Mouse (Mus musculus) midbrain, embryonic 14.5 days (tissue): ENCODE results near the gene Cd9. TPM values are rescaled to one million over a fixed set of nuclear protein-coding genes. Genes with fewer than 3 reads are reported as not detected.
"Not testable (repeated sequence)": the region's sequence is repeated elsewhere in the genome, so short reads cannot be mapped to it uniquely, and the experiment has no call there.

Source experiments
- ATAC-seq: fragments of 200-750 bp; cut with Nextera tagmentation; 2 replicates; pipeline ENCODE4 v1.8.0; 2017; ENCODE audit warnings: moderate number of reproducible peaks, moderate library complexity; ENCODE audit not compliant: low FRiP score, low TSS enrichment
- DNase-seq: peaks from one replicate; pipeline ENCODE4 v3.0.0-alpha.2; 2015
- H3K27ac ChIP-seq: fragments of 300-500 bp; sonication (generic); replicated peaks from 2 replicates; pipeline ENCODE4 v1.5.1; 2014; ENCODE audit warnings: mild to moderate bottlenecking, low read depth, low read length, moderate library complexity
- H3K27me3 ChIP-seq: fragments of 300-500 bp; sonication (generic); 2 replicates; pipeline ENCODE4 v1.6.1; 2014; ENCODE audit warnings: low read length, control low read depth, mixed read lengths; ENCODE audit not compliant: control insufficient read depth, insufficient read depth
- H3K36me3 ChIP-seq: fragments of 300-500 bp; sonication (generic); 2 replicates; pipeline ENCODE4 v1.6.1; 2014; ENCODE audit warnings: low read length, control low read depth; ENCODE audit not compliant: control insufficient read depth, insufficient read depth
- H3K4me1 ChIP-seq: fragments of 300-500 bp; sonication (generic); 2 replicates; pipeline ENCODE4 v1.6.1; 2014; ENCODE audit warnings: mild to moderate bottlenecking, antibody characterized with exemption, low read length, control low read depth; ENCODE audit not compliant: control insufficient read depth, insufficient read depth
- H3K4me2 ChIP-seq: fragments of 300-500 bp; sonication (generic); 2 replicates; pipeline ENCODE4 v1.6.1; 2014; ENCODE audit warnings: mild to moderate bottlenecking, low read length, moderate library complexity
- H3K4me3 ChIP-seq: fragments of 300-500 bp; sonication (generic); replicated peaks from 2 replicates; pipeline ENCODE4 v1.5.1; 2014; ENCODE audit warnings: low read depth, low read length
- H3K9ac ChIP-seq: fragments of 300-500 bp; sonication (generic); replicated peaks from 2 replicates; pipeline ENCODE4 v1.6.1; 2014; ENCODE audit warnings: mild to moderate bottlenecking, low read length, moderate library complexity
- H3K9me3 ChIP-seq: fragments of 300-500 bp; sonication (generic); 2 replicates; pipeline ENCODE4 v1.6.1; 2016; ENCODE audit warnings: low read length, control low read depth, mixed read lengths; ENCODE audit not compliant: control insufficient read depth
- WGBS: fragments of 180-500 bp; shearing (Covaris S2); extraction: QIAGEN DNeasy Blood & Tissue Kit; methylation state at CpG from one replicate; pipeline ENCODE4 v1.1.7; 2014; 5-methylcytosine and 5-hydroxymethylcytosine counted together
- polyA plus RNA-seq: library from polyadenylated mRNA; unstranded; fragments of >200 nt; fragmentation: Nextera tagmentation; extraction: Ambion mirVana; gene quantifications from 2 replicates; pipeline ENCODE4 v1.2.1, GENCODE M21; 2014

The Cd9 gene
- polyA plus RNA-seq, 1 experiment from 2014 or later: 59.8 TPM

DNA sequence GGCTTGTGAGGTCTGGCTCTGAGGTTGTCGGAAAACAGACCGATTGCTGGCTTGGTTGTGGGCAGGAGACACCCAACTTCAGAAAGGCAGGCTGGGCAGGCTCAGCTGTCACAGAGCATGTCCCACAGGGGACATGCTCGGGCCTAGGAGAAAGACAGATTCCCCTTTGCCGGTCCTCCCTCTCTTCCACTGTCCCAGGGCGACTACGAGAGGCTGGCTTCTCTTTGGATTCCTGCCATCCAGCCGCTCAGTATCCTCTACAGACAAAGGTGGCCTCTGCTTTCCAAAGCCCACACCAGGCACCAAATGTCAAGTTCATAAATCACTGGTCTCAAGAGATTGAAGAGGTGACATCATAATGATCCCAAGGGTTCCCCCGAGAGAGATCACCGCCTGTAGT is 2.6 kb downstream of the Cd9 start:
- Histone ChIP-seq H3K27me3 (peaks cover 15% of the 10 kb centered on the region), H3K9me3 (no peaks in the 10 kb centered on the region), H3K36me3 (no peaks in the 10 kb centered on the region), H3K4me2 (no peak overlapping the region), H3K4me3 (no peak overlapping the region), H3K27ac (no peak overlapping the region), H3K9ac (no peak overlapping the region), H3K4me1 (peaks cover 8% of the 10 kb centered on the region)
- WGBS: 81% methylated on average over 9 of the region's 9 CpGs
- ATAC-seq: no peak
- no peak for DNase-seq

DNA sequence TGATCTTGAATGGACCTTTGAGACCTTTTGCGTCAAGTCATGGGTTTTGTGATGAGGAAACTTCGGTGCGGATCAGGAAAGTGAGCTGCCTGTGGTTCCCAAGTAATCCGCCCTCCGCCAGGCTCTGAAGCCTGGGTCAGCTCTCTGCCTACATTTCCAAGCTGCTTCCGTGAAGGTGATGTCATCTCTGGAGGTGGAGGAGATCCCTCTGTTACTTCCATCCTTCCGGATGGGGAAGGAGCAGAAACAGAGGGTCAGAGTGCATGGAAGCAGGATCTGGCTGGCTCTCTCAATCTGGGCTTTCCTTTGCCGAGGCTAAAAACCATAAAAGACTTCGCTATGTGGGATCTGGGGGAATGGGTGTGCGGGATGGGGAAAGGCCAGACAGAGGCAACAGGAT is 3.2 kb downstream of the Cd9 start:
- 90% methylated on average over 10 of the region's 10 CpGs for whole genome bisulfite sequencing
- ATAC-seq (no peak), DNase-seq (no peak)
- H3K36me3 ChIP-seq: no peaks in the 10 kb centered on the region
- no peak overlapping the region for H3K9ac ChIP-seq
- H3K27ac ChIP-seq: no peak overlapping the region
- H3K9me3 ChIP-seq: no peaks in the 10 kb centered on the region
- H3K27me3 ChIP-seq: peaks cover 15% of the 10 kb centered on the region
- H3K4me3 ChIP-seq: no peak overlapping the region
- peaks cover 8% of the 10 kb centered on the region for H3K4me1 ChIP-seq
- H3K4me2 ChIP-seq: no peak overlapping the region

DNA sequence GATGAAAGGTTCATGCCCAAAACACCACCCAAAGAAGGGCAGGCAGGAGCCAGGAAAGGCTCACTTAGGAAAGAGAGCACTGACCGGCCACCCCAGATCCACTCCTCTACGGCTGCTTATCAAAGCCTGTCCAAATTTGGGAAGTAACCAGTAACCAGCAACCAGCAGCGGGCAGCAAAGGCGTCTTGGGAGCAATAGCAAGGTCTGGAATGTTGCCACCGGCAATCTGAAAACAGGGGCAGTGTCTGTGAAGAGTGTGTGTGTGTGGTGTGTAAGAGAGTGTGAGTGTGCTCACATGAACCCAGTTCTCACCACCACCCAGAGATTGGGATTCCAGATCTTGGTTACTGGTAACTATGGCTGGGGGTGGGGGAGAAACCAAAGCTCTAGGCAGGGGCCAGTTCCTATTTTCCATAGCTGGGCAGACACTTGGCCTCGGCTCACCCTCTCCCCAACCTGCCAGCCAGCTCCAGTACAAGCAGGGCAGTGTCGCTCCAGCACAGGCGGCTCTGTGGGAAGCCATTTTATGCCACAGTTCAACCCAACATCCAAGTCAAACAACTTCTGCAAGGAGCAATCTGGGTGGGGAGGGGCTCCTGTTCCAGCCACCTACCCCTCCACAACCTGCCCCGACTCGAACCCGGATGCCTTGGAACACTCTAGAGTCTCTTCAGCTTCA is 4.6 kb downstream of the Cd9 start:
- H3K36me3 ChIP-seq: no peaks in the 10 kb centered on the region
- no peak overlapping the region for H3K4me3 ChIP-seq
- WGBS: 87% methylated on average over 11 of the region's 11 CpGs
- H3K27ac ChIP-seq: no peak overlapping the region
- H3K9ac ChIP-seq: no peak overlapping the region
- peaks cover 8% of the 10 kb centered on the region for H3K4me1 ChIP-seq
- no peak for DNase-seq
- H3K27me3 ChIP-seq: peaks cover 15% of the 10 kb centered on the region
- no peak for ATAC-seq
- no peaks in the 10 kb centered on the region for H3K9me3 ChIP-seq
- H3K4me2 ChIP-seq: no peak overlapping the region

DNA sequence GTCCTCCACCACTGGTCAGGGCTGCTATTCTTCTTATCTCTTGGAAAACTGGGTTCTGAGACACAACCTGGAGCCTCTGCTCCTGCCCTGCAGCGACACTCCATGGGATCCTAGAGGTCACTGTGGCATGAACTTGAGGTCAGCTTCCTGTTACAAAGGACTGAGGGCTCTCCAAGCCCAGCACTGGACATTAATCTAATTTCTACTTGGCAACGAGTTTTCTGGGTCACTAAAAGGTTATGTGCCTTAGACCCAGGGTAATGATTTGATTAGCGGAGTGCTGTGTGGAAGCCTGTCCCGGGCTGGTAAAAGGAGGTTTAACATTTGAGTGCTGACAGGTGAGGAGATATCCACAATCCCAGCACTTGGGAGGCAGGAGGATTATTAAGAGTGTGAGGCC is 9.0 kb downstream of the Cd9 start:
- Histone ChIP-seq H3K4me3 (no peak overlapping the region), H3K4me2 (no peak overlapping the region), H3K9me3 (no peaks in the 10 kb centered on the region), H3K4me1 (peaks cover 5% of the 10 kb centered on the region; the same call in 1 of the 2 replicates), H3K36me3 (no peaks in the 10 kb centered on the region), H3K27me3 (no peaks in the 10 kb centered on the region), H3K27ac (no peak overlapping the region), H3K9ac (no peak overlapping the region)
- ATAC-seq (no peak), DNase-seq (no peak)
- 73% methylated on average over 4 of the region's 4 CpGs for WGBS

DNA sequence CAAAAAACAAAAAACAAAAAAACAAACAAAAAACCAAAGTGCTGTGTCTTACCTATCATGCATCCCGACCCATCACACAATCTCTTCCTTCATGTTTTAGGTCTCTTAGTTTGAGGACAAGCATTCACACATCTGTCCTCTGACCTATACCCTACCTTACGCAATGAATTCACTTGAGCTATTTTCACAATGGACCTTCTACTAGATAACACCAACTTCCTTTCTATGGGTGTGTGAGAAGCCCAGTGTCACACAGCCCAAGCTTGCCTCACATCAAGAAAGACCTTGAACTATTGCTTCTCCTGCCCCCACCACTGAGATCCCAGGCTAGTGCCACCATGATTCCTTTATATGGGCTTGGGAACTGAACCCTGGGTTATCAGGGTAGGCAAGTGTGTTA is 9.9 kb downstream of the Cd9 start:
- Histone ChIP-seq H3K27ac (no peak overlapping the region), H3K27me3 (no peaks in the 10 kb centered on the region), H3K4me2 (no peak overlapping the region), H3K4me1 (peaks cover 5% of the 10 kb centered on the region; the same call in 1 of the 2 replicates), H3K4me3 (no peak overlapping the region), H3K9me3 (no peaks in the 10 kb centered on the region), H3K9ac (no peak overlapping the region), H3K36me3 (no peaks in the 10 kb centered on the region)
- WGBS: 89% methylated on average over 2 of the region's 2 CpGs
- ATAC-seq (no peak), DNase-seq (no peak)

DNA sequence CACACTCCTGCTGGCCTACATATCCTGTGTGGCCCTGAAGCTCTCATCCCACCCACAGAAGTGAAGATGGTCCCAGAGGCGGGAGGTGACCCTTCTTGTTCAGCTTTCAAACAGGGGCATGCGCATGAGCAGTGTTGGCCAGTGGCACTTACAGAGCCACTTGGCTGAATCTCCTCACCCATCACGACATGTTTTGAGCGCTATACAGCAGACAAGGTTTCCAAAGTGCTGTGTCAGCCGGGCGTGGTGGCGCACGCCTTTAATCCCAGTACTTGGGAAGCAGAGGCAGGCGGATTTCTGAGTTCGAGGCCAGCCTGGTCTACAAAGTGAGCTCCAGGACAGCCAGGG is 10.3 kb downstream of the Cd9 start:
- not testable (repeated sequence) for H3K36me3 ChIP-seq, ATAC-seq, H3K27me3 ChIP-seq, H3K9ac ChIP-seq, H3K9me3 ChIP-seq, H3K4me1 ChIP-seq, DNase-seq, H3K4me3 ChIP-seq, H3K4me2 ChIP-seq, H3K27ac ChIP-seq
- WGBS: 97% methylated on average over 9 of the region's 10 CpGs

DNA sequence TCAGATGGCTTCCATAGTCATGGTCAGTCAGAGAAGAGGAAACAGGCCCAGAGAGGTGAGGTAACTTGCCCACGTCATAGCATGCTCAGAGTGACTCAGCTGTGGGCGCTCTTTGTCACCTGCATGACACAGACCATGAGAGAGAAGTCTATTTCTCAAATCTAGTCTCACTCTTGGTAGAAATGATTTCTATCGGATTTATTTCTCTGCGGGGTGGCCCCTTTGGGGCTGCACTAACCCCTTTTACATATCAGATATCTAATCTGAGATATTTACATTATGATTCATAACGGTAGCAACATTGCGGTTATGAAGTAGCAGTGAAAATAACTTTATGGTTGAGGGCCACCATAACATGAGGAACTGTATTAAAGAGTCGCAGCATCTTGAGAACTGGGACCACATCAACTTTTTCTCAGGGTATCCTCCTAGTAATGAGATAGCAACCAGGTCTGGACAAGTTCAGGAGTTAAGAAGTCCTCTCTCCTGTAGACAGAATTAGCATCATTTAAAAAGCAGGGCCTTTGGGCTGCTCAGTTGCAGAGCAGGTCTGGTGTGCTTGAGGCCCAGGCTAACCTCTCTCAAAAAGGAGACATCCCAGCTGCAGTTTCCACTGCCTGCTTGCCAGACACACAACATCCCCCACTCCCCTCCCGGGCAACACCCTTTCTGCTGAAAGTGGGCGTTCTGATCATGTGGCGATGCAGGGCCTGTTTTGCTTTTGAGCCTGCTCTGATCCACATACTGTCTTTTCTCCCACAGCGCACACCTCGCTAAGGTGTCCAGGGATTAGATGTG is 10.9 kb downstream of the Cd9 start:
- H3K4me3 ChIP-seq: no peak overlapping the region
- H3K9ac ChIP-seq: no peak overlapping the region
- WGBS: 91% methylated on average over 12 of the region's 12 CpGs
- H3K4me2 ChIP-seq: no peak overlapping the region
- no peaks in the 10 kb centered on the region for H3K9me3 ChIP-seq
- ATAC-seq: no peak
- no peaks in the 10 kb centered on the region for H3K27me3 ChIP-seq
- DNase-seq: no peak
- H3K27ac ChIP-seq: no peak overlapping the region
- H3K4me1 ChIP-seq: peaks cover 5% of the 10 kb centered on the region; the same call in 1 of the 2 replicates
- H3K36me3 ChIP-seq: no peaks in the 10 kb centered on the region

DNA sequence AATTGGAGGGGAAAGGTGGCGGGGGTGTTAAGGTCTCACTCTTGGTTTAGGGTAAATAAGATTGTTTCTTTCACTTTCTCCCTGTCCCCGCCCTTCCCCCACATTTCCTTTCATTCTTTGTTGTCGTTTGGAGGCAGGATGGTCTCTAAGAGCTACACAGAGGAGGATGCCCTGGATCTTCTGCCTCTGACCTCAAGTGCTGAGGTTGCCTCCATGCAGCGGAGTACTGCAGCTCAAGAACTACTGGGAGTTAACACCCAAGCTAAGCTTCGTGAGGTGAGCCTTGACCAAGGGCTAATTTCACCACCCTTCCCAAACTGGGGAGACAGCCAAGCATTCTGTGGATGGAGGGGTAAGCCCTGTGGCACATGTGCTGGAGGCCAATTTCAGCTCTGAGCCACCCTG is 12.2 kb downstream of the Cd9 start:
- no peak for ATAC-seq
- Histone ChIP-seq H3K9me3 (no peaks in the 10 kb centered on the region), H3K27ac (no peak overlapping the region), H3K27me3 (no peaks in the 10 kb centered on the region), H3K4me2 (no peak overlapping the region), H3K4me1 (peaks cover 5% of the 10 kb centered on the region; the same call in 1 of the 2 replicates), H3K4me3 (no peak overlapping the region), H3K36me3 (no peaks in the 10 kb centered on the region), H3K9ac (no peak overlapping the region)
- 59% methylated on average over 5 of the region's 5 CpGs for whole genome bisulfite sequencing
- no peak for DNase-seq
